Mouse (Mus musculus): ENCODE data around the gene Rpain. TPM values are rescaled to one million over a fixed set of nuclear protein-coding genes. Genes with fewer than 3 reads are reported as not detected.

The Rpain gene
- polyA plus RNA-seq, 1 experiment from 2014 or later, result 65.7 TPM

GRCm38 (mm10) chr11:71008321-71008720, 38.3 kb downstream of the Rpain start:
- WGBS, result 96% methylated on average over 3 of the region's 3 CpGs
- peaks cover 5% of the 10 kb centered on the region for H3K4me1 ChIP-seq (replicated peaks; ENCODE audit: control insufficient read depth, insufficient read depth, low read length)
- DNase-seq (ENCODE audit: low spot score) (no peak), ATAC-seq (ENCODE audit: low FRiP score) (no peak)
- no peak overlapping the region for H3K4me3 ChIP-seq (replicated peaks; ENCODE audit: low read length)
- H3K27me3 ChIP-seq (ENCODE audit: control insufficient read depth, insufficient read depth, low read length), result no peaks in the 10 kb centered on the region
- H3K4me2 ChIP-seq (replicated peaks), result no peak overlapping the region
- no peaks in the 10 kb centered on the region for H3K9me3 ChIP-seq (ENCODE audit: control insufficient read depth, low read length)
- H3K27ac ChIP-seq, result no peak overlapping the region
- H3K9ac ChIP-seq, result no peak overlapping the region
- peaks cover 59% of the 10 kb centered on the region for H3K36me3 ChIP-seq (replicated peaks; ENCODE audit: control insufficient read depth, insufficient read depth)

- no peaks in the 10 kb centered on the region for H3K9me3 ChIP-seq (ENCODE audit: control insufficient read depth, low read length)
- H3K36me3 ChIP-seq (replicated peaks; ENCODE audit: control insufficient read depth, insufficient read depth), result peaks cover 61% of the 10 kb centered on the region
- no peak overlapping the region for H3K9ac ChIP-seq
- no peak overlapping the region for H3K4me3 ChIP-seq (replicated peaks; ENCODE audit: low read length)
- no peak overlapping the region for H3K4me2 ChIP-seq (replicated peaks)
- WGBS, result 97% methylated on average over 7 of the region's 7 CpGs
- H3K27ac ChIP-seq, result no peak overlapping the region
- peaks cover 16% of the 10 kb centered on the region for H3K4me1 ChIP-seq (replicated peaks; ENCODE audit: control insufficient read depth, insufficient read depth, low read length)
- DNase-seq (ENCODE audit: low spot score) (no peak), ATAC-seq (ENCODE audit: low FRiP score) (no peak)
- no peaks in the 10 kb centered on the region for H3K27me3 ChIP-seq (ENCODE audit: control insufficient read depth, insufficient read depth, low read length)
Observed at GRCm38 (mm10) chr11:71012743-71013142, 42.7 kb downstream of the Rpain start.

GRCm38 (mm10) chr11:71017051-71017450, 47.0 kb downstream of the Rpain start:
- no peak overlapping the region for H3K4me3 ChIP-seq (replicated peaks; ENCODE audit: low read length)
- H3K27me3 ChIP-seq (ENCODE audit: control insufficient read depth, insufficient read depth, low read length), result no peaks in the 10 kb centered on the region
- peaks cover 21% of the 10 kb centered on the region for H3K36me3 ChIP-seq (replicated peaks; ENCODE audit: control insufficient read depth, insufficient read depth)
- DNase-seq (ENCODE audit: low spot score) (no peak), ATAC-seq (ENCODE audit: low FRiP score) (no peak)
- no peak overlapping the region for H3K27ac ChIP-seq
- no peaks in the 10 kb centered on the region for H3K9me3 ChIP-seq (ENCODE audit: control insufficient read depth, low read length)
- H3K4me2 ChIP-seq (replicated peaks), result peak overlapping the region; percentile 68; the same call in 1 of the 2 replicates
- no peak overlapping the region for H3K9ac ChIP-seq
- peaks cover 32% of the 10 kb centered on the region for H3K4me1 ChIP-seq (replicated peaks; ENCODE audit: control insufficient read depth, insufficient read depth, low read length)
- WGBS, result 84% methylated on average over 1 of the region's 1 CpGs

- DNase-seq (ENCODE audit: low spot score) (peak; percentile 34), ATAC-seq (ENCODE audit: low FRiP score) (peak; percentile 29)
- H3K9ac ChIP-seq, result peak overlapping the region; percentile 80
- 7% methylated on average over 28 of the region's 28 CpGs for WGBS
- H3K27ac ChIP-seq, result peak overlapping the region; percentile 76
- H3K36me3 ChIP-seq (replicated peaks; ENCODE audit: control insufficient read depth, insufficient read depth), result peaks cover 12% of the 10 kb centered on the region
- no peaks in the 10 kb centered on the region for H3K9me3 ChIP-seq (ENCODE audit: control insufficient read depth, low read length)
- peak overlapping the region; percentile 68 for H3K4me2 ChIP-seq (replicated peaks)
- peak overlapping the region; percentile 68 for H3K4me3 ChIP-seq (replicated peaks; ENCODE audit: low read length)
- H3K4me1 ChIP-seq (replicated peaks; ENCODE audit: control insufficient read depth, insufficient read depth, low read length), result peaks cover 32% of the 10 kb centered on the region
- no peaks in the 10 kb centered on the region for H3K27me3 ChIP-seq (ENCODE audit: control insufficient read depth, insufficient read depth, low read length)
Observed at GRCm38 (mm10) chr11:71018416-71019200, 48.6 kb downstream of the Rpain start.

DNA sequence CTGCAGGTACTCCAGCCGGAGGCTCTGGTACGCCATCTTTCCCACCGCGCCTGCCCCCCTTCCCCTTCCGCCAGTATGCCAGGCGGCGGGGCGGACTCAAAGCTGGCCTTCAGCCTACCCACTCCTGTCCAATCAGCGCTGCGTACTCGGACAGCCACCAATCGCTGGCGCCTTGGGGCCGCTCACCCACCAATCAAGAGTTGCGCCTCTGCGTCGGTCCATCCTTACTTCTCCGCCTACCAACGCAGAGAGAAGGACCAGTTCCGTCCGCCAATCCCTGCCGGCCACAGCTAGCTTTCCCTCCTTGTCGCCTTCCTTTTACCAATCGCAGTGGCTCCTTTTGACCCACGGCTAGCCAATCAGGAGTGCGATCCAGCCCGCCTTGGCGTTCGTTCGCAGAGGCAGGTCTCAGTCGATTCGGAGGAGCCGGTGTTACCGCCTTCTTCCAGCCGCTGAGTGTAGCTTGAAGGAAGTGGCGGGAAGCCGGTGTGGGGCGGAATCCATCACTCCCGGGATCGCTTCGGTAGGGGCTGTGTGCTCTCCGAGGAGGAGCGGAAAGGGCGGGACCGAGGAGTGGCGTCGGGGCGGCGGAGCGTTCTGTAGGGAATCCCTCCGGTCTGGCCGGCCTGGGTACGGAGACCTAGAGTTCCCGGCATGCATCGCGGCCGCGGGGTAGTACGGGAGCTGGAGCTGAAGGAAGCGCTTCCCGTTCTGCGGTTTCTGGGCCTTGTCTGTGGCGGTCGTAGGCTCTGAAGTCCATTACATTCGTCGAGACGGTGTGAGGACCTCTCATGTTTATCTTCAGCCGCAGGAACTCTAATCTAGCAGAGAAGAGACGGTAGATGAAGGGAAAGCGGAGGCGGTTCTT, 49.4 kb downstream of the Rpain start, which contains the start of the genes Mis12 and Derl2:
Gene Mis12, plus strand, starts transcription at position 411 of the 868 bp plus-strand sequence.
Gene Derl2, minus strand, starts transcription at position 641 of the 868 bp plus-strand sequence.
- Histone ChIP-seq H3K27ac (peak within 1 kb of the TSS; percentile 76), H3K27me3 (ENCODE audit: control insufficient read depth, insufficient read depth, low read length) (no peaks in the 10 kb centered on the region), H3K9me3 (ENCODE audit: control insufficient read depth, low read length) (no peaks in the 10 kb centered on the region), H3K4me1 (replicated peaks; ENCODE audit: control insufficient read depth, insufficient read depth, low read length) (peaks cover 32% of the 10 kb centered on the region), H3K4me2 (replicated peaks) (peak within 1 kb of the TSS; percentile 80), H3K9ac (peak within 1 kb of the TSS; percentile 80), H3K4me3 (replicated peaks; ENCODE audit: low read length) (peak within 1 kb of the TSS; percentile 68), H3K36me3 (replicated peaks; ENCODE audit: control insufficient read depth, insufficient read depth) (peaks cover 4% of the 10 kb centered on the region; the same call in 1 of the 2 replicates)
- ATAC-seq (ENCODE audit: low FRiP score) (peak; percentile 100), DNase-seq (ENCODE audit: low spot score) (peak; percentile 96)
- WGBS, result under 1% methylated on average over 71 of the region's 71 CpGs

Other genes with a start within 250 kb of the Rpain start
- gene Zfp3, start 206.0 kb upstream of the Rpain start, polyA plus RNA-seq (2014; fragmentation: Nextera tagmentation; extraction: Ambion mirVana), result 16.9 and 18.1 TPM in 2 replicates
- not detected in 2 replicates for gene Scimp, start 157.6 kb upstream of the Rpain start, polyA plus RNA-seq (2014; fragmentation: Nextera tagmentation; extraction: Ambion mirVana)
- 77.5 and 86.4 TPM in 2 replicates for gene Rabep1, start 125.4 kb upstream of the Rpain start, polyA plus RNA-seq (2014; fragmentation: Nextera tagmentation; extraction: Ambion mirVana)
- gene Nup88, start 240 bp upstream of the Rpain start, polyA plus RNA-seq (2014; fragmentation: Nextera tagmentation; extraction: Ambion mirVana), result 117 and 119 TPM in 2 replicates
- 171 and 174 TPM in 2 replicates for gene C1qbp, start 12.8 kb downstream of the Rpain start, polyA plus RNA-seq (2014; fragmentation: Nextera tagmentation; extraction: Ambion mirVana)
- 15.7 and 16.5 TPM in 2 replicates for gene Dhx33, start 34.2 kb downstream of the Rpain start, polyA plus RNA-seq (2014; fragmentation: Nextera tagmentation; extraction: Ambion mirVana)
- 24.3 and 31.6 TPM in 2 replicates for gene Mis12, start 49.4 kb downstream of the Rpain start, polyA plus RNA-seq (2014; fragmentation: Nextera tagmentation; extraction: Ambion mirVana)
- 30.2 and 37.1 TPM in 2 replicates for gene Derl2, start 49.6 kb downstream of the Rpain start, polyA plus RNA-seq (2014; fragmentation: Nextera tagmentation; extraction: Ambion mirVana)
- gene 6330403K07Rik, start 63.3 kb downstream of the Rpain start, polyA plus RNA-seq (2014; fragmentation: Nextera tagmentation; extraction: Ambion mirVana), result 298 and 315 TPM in 2 replicates
- 0.07 TPM in 2 replicates for gene Nlrp1a, start 174.5 kb downstream of the Rpain start, polyA plus RNA-seq (2014; fragmentation: Nextera tagmentation; extraction: Ambion mirVana)